Mouse (Mus musculus): ENCODE data around the gene Maf. TPM values are rescaled to one million over a fixed set of nuclear protein-coding genes. Genes with fewer than 3 reads are reported as not detected.

Gene Maf
- polyA plus RNA-seq (2016; fragmentation: Nextera tagmentation; extraction: Ambion mirVana) = 1.2 and 2.1 TPM in 2 replicates

DNA sequence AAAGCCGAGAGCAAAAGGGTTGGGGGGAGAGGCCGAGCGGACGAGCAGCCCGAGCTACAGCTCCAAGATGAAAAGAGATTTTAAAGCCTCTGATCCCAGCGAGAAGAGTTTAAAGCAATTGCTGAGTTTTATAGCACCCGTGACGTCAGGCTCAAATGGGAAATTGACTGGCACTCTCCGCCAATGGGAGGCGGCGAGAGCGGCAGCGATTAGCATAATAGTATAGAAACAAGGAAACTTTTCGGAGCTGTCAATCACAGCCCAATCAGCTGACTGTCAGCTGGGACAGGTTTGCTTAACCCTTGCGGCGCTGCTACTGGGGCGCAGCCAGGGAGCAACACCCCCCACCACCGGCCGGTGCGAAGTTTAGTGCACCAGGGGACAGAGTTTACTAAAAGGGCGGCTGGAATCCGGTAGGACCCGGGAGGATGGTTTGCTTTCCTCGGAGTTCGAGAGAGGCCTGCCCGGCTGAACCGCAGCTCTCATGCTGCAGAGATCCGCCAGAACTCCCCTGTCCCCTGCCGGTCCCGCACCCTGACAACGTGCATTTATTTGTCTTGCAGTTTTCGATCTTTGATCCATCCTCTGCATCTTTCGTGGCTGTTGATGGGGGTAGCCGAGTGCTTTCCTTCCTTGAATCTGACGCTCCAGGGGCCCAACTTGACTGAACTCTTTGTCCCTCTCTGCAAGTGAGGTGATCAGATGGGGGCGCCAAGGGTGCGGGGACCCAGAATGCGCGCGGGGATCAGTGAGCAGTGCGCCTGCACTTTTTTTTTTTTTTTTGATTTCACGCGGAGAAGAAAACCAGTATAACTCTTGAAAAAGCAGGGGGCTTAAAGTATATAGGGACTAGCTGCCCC lies at the start of gene Maf:
TSS of gene Maf (minus strand) at position 64 of the 860 bp plus-strand sequence.
- under 1% methylated on average over 43 of the region's 43 CpGs for WGBS
- Histone ChIP-seq H3K27me3 (ENCODE audit: insufficient read depth, poor library complexity, severe bottlenecking) (peaks cover 8% of the 10 kb centered on the region), H3K4me3 (peak within 1 kb of the TSS; percentile 69), H3K9me3 (no peaks in the 10 kb centered on the region), H3K36me3 (no peaks in the 10 kb centered on the region), H3K4me1 (peaks cover 11% of the 10 kb centered on the region; the same call in 1 of the 2 replicates), H3K27ac (peak within 1 kb of the TSS; percentile 83)
- peak; percentile 92 for DNase-seq (ENCODE audit: low spot score)

DNA sequence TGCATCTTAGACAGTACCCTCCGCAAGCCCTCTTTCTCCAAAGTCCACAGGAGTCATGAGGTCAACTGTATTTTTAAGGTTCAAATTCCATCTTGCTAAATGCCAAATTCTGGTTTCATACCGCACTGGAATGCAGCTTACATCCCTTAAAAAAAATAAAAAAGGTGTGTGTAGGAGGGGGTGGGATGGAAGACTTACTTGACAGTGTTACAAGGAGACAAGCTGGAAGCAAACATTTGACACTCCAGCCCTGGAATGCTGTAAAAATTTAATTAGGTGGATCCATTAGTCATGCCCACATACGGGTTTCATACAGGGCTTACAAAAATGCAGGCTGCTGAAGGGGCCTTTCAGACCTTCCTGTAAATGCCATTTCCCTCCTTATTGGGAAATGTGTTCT lies 49.4 kb upstream of the Maf start:
- Histone ChIP-seq H3K9me3 (no peaks in the 10 kb centered on the region), H3K36me3 (no peaks in the 10 kb centered on the region), H3K27me3 (ENCODE audit: insufficient read depth, poor library complexity, severe bottlenecking) (peaks cover 3% of the 10 kb centered on the region; the same call in 1 of the 2 replicates), H3K27ac (no peak overlapping the region), H3K4me1 (peaks cover 6% of the 10 kb centered on the region; the same call in 1 of the 2 replicates), H3K4me3 (no peak overlapping the region)
- 77% methylated on average over 3 of the region's 3 CpGs for WGBS
- DNase-seq (ENCODE audit: low spot score) = no peak

DNA sequence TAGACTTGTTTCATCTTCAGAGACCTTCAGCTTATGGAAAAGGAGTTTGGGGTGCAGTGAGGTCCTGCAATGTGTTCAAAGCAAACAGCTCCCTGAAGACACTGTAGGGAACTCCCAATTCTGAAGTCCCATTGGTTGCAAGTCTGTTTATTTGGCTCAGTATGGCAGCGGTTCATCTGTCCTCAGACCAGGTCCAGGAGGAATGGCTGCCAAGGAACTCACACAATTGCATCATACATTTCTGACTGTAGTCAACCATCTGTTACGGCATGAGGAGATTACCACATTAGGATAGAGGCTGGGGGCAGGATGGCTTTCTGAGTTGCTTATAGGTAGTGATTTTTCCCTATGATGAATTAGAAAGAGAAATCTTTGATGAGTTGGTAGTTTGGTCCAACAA lies 48.4 kb upstream of the Maf start:
- Histone ChIP-seq H3K9me3 (no peaks in the 10 kb centered on the region), H3K4me3 (no peak overlapping the region), H3K36me3 (no peaks in the 10 kb centered on the region), H3K27ac (no peak overlapping the region), H3K27me3 (ENCODE audit: insufficient read depth, poor library complexity, severe bottlenecking) (peaks cover 3% of the 10 kb centered on the region; the same call in 1 of the 2 replicates), H3K4me1 (peaks cover 6% of the 10 kb centered on the region; the same call in 1 of the 2 replicates)
- 83% methylated on average over 2 of the region's 2 CpGs for WGBS
- DNase-seq (ENCODE audit: low spot score) = no peak

DNA sequence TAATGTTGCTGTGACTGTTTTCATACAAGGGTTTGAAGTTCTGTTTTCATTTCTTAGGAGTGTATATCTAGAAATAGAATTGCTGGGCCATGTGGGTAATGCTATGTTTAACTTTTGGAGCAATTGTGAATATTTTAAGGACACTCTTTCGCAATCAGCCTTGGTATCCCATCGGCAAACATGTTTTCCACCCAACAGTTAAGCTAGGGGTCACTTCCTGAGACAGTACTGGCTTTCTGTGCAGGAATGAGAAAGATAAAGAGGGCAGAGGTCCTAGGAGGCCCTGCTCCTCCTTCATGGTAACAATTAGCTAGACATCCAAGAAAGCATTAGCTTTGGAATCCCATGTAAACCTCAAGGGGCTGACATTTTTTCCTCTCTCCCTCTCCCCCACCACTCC lies 47.1 kb upstream of the Maf start:
- no peak for DNase-seq (ENCODE audit: low spot score)
- no peaks in the 10 kb centered on the region for H3K9me3 ChIP-seq
- WGBS = 68% methylated on average over 2 of the region's 2 CpGs
- H3K4me1 ChIP-seq = peaks cover 6% of the 10 kb centered on the region; the same call in 1 of the 2 replicates
- H3K27ac ChIP-seq = no peak overlapping the region
- H3K4me3 ChIP-seq = no peak overlapping the region
- H3K36me3 ChIP-seq = no peaks in the 10 kb centered on the region
- no peaks in the 10 kb centered on the region for H3K27me3 ChIP-seq (ENCODE audit: insufficient read depth, poor library complexity, severe bottlenecking)

DNA sequence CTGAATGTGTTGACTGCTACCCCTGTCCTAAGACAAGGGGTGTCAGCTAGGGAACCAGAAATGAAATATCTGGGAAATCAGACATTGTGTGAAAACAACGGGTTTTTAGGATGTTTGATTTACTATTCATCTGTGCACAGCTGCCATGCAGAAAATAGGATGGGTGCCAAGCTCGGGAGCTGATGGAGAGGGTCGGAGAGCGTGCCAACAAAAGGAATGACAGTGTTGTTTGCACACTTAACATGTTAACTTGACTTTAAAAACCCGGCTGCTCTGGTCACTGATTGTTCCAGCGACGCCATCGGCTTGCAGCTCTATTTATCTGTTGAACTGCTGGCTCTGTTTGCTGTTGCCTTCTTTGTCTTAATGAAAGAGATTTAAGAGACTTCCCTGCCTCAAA lies 46.2 kb upstream of the Maf start:
- 71% methylated on average over 8 of the region's 8 CpGs for WGBS
- H3K9me3 ChIP-seq = no peaks in the 10 kb centered on the region

DNA sequence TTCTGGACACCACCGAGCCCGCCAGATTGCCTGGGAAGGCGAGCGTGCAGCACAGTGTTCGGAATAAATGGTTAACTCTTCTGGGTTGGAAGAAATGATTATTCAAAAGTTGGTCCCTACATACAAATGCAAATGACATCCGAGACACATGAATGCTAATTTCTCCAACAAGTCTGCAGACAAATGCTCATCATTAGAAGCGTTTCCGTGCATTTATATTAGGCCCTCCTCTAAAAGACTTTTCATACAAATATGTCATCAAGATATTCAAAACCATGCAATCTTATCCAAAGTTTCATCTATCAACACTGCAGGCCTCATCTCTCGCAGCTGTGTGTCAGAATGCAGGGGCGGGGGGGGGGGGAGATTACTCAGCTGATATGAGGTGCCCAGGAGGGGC lies 39.8 kb upstream of the Maf start:
- no peaks in the 10 kb centered on the region for H3K36me3 ChIP-seq
- no peaks in the 10 kb centered on the region for H3K27me3 ChIP-seq (ENCODE audit: insufficient read depth, poor library complexity, severe bottlenecking)
- 81% methylated on average over 10 of the region's 10 CpGs for WGBS
- no peak overlapping the region for H3K27ac ChIP-seq
- DNase-seq (ENCODE audit: low spot score) = no peak
- no peak overlapping the region for H3K4me3 ChIP-seq
- H3K9me3 ChIP-seq = no peaks in the 10 kb centered on the region
- H3K4me1 ChIP-seq = no peaks in the 10 kb centered on the region

More for the DNA sequence above, 46.2 kb upstream of the Maf start:
- Histone ChIP-seq H3K27ac (no peak overlapping the region), H3K27me3 (ENCODE audit: insufficient read depth, poor library complexity, severe bottlenecking) (no peaks in the 10 kb centered on the region), H3K4me1 (peaks cover 6% of the 10 kb centered on the region; the same call in 1 of the 2 replicates), H3K36me3 (no peaks in the 10 kb centered on the region), H3K4me3 (no peak overlapping the region)
- no peak for DNase-seq (ENCODE audit: low spot score)

DNA sequence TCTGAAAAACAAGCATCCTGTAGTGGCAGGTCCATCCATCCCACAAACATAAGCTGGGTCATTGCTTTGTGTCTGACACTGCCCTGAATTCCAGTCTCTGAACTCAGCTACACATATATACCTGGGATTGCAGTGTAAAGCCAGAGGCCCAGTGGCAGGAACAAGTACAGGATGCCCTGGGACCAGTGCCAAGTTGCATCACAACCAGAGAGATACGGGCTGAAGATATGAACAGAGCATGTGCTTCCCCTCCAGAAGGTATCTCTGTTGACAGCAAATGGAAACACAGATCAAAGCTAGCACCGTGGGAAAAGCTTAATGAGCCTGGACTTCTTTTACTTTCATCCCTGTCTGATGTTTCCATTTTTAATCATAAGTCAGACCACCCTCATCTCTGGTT lies 38.1 kb upstream of the Maf start:
- Histone ChIP-seq H3K27me3 (ENCODE audit: insufficient read depth, poor library complexity, severe bottlenecking) (no peaks in the 10 kb centered on the region), H3K36me3 (no peaks in the 10 kb centered on the region), H3K4me1 (no peaks in the 10 kb centered on the region), H3K4me3 (no peak overlapping the region), H3K27ac (no peak overlapping the region), H3K9me3 (no peaks in the 10 kb centered on the region)
- 45% methylated on average over 2 of the region's 2 CpGs for WGBS
- DNase-seq (ENCODE audit: low spot score) = no peak

DNA sequence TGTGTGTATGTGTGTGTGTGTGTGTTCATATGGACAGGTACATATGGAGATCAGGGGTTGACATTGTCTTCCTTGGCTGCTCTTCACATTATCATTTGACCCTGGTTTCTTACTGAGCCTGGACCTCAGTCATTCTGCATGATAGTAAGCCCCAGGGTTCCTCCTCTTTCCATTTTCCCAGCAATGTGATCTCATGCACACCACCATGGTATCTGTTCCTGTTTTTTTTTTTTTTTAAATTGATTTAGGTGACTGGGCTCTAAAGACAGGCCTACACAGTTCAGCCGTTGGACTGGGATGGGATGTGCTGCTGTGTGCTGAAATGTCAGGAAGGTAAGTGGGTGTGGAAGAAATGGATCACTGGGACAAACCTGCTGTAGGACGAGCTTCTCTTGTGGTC lies 35.8 kb upstream of the Maf start:
- H3K27ac ChIP-seq = no peak overlapping the region
- H3K36me3 ChIP-seq = no peaks in the 10 kb centered on the region
- WGBS = 67% methylated on average over 2 of the region's 2 CpGs
- no peak for DNase-seq (ENCODE audit: low spot score)
- H3K27me3 ChIP-seq (ENCODE audit: insufficient read depth, poor library complexity, severe bottlenecking) = no peaks in the 10 kb centered on the region
- H3K4me1 ChIP-seq = no peaks in the 10 kb centered on the region
- no peak overlapping the region for H3K4me3 ChIP-seq
- no peaks in the 10 kb centered on the region for H3K9me3 ChIP-seq

DNA sequence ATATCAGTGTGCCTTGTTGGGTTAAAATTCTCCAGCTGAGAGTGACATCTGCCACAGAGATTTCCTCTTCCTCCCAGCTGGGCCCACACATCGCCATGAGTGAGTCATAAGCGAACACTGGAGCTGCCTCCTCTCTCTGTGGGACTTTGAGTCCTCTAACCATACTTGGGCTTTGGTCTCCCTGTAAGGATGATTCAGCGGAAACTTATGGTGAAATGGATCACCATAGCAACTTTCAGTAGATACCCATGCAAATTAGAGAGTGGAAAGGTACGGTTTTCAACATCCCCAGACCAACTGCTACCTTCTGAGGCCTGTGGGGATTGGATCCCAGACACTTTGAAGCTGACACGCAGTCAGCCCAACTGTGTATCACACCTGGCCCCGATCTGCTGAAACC lies 35.1 kb upstream of the Maf start:
- no peaks in the 10 kb centered on the region for H3K36me3 ChIP-seq
- no peaks in the 10 kb centered on the region for H3K27me3 ChIP-seq (ENCODE audit: insufficient read depth, poor library complexity, severe bottlenecking)
- H3K9me3 ChIP-seq = no peaks in the 10 kb centered on the region
- WGBS = 82% methylated on average over 6 of the region's 6 CpGs
- no peaks in the 10 kb centered on the region for H3K4me1 ChIP-seq
- no peak for DNase-seq (ENCODE audit: low spot score)
- no peak overlapping the region for H3K4me3 ChIP-seq
- no peak overlapping the region for H3K27ac ChIP-seq

DNA sequence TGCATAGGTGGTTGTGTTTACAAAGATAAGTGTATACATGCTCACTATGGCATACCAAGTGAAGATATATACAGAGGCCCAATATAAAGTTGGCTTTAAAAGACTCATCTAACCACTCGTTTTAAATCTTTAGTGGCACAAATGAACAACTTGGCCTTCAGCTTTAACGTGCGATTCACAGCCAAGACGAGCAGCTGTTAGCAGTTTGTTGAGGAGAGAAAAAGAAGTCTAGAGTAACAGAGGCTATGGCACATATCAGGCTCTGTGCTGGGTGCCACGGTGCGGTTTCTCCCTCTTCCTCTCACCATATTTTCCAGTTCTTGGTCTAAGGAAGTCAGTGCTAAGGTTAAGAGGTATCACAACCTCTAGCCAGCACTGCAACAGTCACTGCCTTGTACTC lies 34.4 kb upstream of the Maf start:
- no peaks in the 10 kb centered on the region for H3K9me3 ChIP-seq

DNA sequence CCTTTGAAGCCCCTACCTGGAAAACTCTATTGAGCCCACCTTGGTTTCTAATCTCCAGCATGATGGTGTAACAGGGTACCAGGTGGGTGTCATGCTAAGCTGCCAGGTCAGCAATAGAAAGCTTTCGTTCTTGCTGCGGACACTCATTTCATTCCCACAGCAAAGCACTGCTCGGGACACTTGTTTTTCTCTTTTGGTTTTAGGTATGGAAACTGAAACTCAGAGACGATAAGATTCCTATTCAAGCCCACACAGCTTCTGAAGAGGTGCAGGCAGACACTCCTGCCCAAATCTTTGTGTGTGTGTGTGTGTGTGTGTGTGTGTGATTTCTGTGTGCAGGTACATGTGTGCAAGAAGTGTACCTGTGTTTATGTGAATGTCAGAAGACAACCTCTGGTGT lies 32.2 kb upstream of the Maf start:
- WGBS = 81% methylated on average over 4 of the region's 4 CpGs

More for the DNA sequence above, 34.4 kb upstream of the Maf start:
- 84% methylated on average over 6 of the region's 6 CpGs for WGBS
- Histone ChIP-seq H3K4me1 (no peaks in the 10 kb centered on the region), H3K27me3 (ENCODE audit: insufficient read depth, poor library complexity, severe bottlenecking) (no peaks in the 10 kb centered on the region), H3K27ac (no peak overlapping the region), H3K4me3 (no peak overlapping the region), H3K36me3 (no peaks in the 10 kb centered on the region)
- no peak for DNase-seq (ENCODE audit: low spot score)

DNA sequence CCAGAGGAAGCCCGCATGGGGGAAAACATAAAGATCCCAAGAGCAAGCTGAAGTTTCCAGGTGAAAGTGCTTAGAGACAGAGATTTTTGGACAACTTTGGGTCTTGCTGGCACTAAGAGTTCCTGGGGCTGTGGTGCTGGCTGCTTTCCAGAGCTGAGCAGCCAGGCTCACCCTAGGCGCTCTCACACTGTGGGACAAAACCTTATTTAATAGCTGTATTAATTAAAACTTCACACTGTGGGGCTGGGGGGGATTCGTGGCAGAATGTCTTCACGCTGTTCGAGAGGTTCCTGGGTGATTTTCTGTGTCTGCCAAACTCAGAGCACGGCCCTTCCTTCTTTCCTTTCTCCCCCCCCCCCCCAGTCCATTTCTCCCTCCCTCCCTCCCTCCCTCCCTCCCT lies 24.8 kb upstream of the Maf start:
- WGBS = 79% methylated on average over 3 of the region's 6 CpGs
- Histone ChIP-seq H3K27ac (no peak overlapping the region), H3K4me1 (no peaks in the 10 kb centered on the region), H3K4me3 (no peak overlapping the region), H3K36me3 (no peaks in the 10 kb centered on the region), H3K9me3 (no peaks in the 10 kb centered on the region), H3K27me3 (ENCODE audit: insufficient read depth, poor library complexity, severe bottlenecking) (no peaks in the 10 kb centered on the region)
- DNase-seq (ENCODE audit: low spot score) = no peak

More for the DNA sequence above, 32.2 kb upstream of the Maf start:
- no peaks in the 10 kb centered on the region for H3K36me3 ChIP-seq
- H3K27me3 ChIP-seq (ENCODE audit: insufficient read depth, poor library complexity, severe bottlenecking) = no peaks in the 10 kb centered on the region
- no peak overlapping the region for H3K4me3 ChIP-seq
- H3K27ac ChIP-seq = no peak overlapping the region
- no peak for DNase-seq (ENCODE audit: low spot score)
- H3K4me1 ChIP-seq = no peaks in the 10 kb centered on the region
- H3K9me3 ChIP-seq = no peaks in the 10 kb centered on the region

DNA sequence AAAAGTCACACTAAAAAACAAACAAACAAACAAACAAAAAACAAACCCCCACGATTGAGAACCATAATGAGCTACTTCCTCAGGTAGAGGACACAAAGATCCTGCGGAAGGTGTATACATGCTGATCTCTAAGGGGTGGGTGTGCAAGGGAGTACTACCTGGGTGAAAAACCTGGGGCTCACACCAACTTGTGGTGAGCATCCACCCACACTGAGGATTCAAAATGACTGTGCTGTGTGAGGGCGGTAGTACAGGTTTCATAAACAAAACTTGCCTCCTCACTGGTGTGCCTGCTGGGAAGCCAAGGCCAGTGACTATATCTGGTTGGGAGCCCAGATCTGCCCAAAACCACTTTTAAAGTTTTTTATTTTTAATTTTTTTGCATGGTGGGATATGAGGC lies 19.2 kb upstream of the Maf start:
- 83% methylated on average over 3 of the region's 3 CpGs for WGBS
- Histone ChIP-seq H3K27ac (no peak overlapping the region), H3K9me3 (no peaks in the 10 kb centered on the region), H3K4me3 (no peak overlapping the region), H3K27me3 (ENCODE audit: insufficient read depth, poor library complexity, severe bottlenecking) (no peaks in the 10 kb centered on the region), H3K4me1 (no peaks in the 10 kb centered on the region), H3K36me3 (no peaks in the 10 kb centered on the region)
- no peak for DNase-seq (ENCODE audit: low spot score)

Data from heart, embryonic 10.5 days (tissue).